Mouse (Mus musculus) right cerebral cortex, postnatal 4 days (tissue): Measurements from ENCODE around the gene Sema3a.
"Not testable (repeated sequence)": the region's sequence is repeated elsewhere in the genome, so short reads cannot be mapped to it uniquely, and the experiment has no call there.

Source experiments
- DNase-seq: peaks from one replicate; pipeline ENCODE4 v3.0.0-alpha.2; 2022

Sema3a gene

DNA sequence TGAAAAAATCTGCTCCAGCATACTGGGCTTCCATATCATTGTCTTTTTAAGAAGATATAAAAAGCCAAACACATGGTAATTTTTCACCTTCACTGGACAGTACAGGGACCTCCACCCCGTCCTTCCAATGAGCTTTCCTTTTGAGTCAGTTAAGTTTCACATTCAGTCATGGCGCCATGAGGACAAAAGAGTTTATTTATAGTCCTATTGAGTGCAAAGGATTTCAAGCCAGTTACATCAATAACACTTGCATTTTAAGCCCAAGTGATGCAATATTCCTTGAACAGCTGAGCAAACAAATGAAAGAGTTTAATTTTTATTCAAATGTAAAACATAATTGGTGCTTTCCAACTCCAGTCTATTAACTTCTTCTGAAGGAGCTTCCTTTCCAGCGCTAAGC lies 448.7 kb downstream of the Sema3a start:
- DNase-seq = no peak

DNA sequence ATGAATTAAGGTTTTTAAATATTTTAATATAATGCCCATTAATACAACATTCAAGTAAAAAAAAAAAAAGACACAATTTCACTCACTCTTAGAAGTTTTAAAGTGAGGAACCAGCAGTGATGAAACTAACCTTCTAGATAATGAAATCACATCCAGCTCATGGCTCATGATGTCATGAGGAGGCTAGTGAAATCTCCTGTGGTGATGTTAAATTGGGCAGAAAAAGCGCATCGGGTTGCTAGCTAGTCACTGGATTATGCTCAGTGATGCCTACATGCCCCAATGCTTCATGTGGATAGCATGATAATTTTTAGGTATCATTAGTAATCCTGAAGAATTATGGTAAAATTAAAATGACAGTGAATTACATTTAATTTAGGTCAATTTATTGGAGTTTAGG lies 453.9 kb downstream of the Sema3a start:
- DNase-seq = no peak

DNA sequence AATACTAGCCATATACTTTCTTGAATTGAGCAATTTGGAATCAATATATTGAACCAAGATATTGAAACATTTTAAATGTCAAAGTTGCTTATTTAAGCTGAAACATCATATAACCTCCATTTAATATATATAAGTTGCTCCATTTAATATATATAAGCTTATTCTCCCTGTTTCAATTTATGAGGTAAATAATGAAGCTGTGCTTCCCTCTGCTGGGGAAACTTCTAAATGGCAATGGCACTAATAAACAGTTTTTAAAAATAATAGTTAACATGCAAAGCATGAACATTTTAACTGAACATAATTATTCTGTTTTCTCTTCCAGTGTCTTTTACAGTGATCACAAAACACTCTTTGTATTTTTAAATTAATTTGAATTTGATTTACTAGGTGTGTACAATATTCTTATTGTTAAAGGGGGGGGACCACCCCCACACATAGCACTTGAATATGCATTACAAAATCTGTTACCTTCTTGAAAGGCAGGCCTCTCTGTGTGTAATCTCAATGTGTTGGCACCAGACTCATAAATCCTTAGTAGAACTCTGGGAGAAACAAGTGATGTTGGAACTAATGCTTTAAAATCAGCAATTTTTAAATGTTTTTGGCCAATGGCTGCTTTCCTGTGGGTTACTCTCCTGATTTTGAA lies 460.5 kb downstream of the Sema3a start:
- DNase-seq = peak; percentile 5

DNA sequence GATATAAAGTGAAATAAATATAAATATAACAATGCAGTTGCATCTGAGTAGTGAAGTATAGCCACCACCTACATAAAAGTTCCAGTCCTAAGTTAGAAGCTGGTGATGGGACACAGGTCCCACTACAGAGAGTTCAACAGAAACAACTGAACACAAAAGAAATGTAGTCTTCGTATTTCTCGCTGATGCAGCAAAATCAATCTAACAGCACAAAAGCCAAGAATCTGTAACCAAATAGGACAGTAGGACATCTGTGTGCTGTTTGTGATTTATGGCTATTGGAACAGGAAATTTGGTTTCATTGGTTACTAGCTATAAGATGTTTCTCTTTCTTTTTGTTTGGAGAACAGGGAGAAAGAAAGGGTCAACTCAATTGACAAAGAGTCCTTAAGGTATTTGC lies 469.2 kb downstream of the Sema3a start:
- no peak for DNase-seq

DNA sequence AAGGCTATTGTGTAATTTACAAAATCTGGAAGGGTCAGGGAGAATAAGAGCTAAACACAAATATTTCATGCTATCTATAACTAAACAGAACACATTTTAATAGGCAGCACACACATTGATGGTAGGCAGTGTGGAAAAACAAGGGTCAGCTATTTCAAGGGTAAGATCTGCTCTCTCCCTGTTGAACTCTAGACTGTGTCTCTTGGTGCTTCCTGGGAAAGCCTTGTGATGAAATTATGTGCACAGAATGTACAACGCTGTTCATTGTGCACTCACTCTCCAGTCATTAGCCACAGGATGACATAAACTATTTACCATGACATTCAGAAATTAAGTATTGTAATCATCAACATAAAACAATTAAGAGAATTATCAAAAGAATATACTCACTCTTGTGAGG lies 486.4 kb downstream of the Sema3a start:
- DNase-seq = no peak

DNA sequence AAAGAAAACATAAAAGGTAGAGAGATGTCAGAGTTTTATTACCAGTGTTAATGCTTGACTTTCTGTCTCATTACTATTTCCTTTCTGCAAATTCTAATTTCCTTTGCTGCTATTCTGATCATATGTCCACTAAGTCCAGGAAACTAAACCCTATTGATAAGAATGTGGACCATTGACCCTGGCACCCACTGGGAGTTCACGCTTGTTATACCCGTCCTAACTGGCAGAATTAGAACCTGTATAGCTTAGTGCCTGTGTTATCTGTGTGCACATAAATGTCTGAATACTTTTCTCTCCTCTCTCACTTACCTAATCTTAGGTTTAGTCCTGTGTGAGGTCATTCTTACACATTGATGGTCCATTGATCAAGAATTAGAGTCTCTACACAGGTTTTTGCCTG lies 486.9 kb downstream of the Sema3a start:
- DNase-seq = no peak

DNA sequence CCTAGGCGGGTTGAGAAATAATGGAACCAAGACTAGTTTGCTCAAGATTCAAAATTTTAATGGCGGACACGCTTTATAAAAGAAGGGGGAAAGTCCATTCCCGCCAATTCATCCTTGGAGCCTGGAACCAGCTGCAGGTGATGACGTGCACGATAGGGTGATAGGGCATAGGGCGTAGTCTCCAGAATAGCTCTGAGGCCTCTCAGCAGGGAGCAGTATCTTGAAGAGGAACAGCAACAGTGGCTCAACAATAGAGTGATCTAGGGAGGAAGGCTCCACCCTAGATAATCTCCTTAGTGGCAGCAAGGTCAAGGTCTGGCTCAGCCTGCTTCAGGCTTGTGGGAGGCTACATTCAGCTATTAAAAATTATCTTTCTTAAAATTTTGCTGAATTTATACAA lies 489.4 kb downstream of the Sema3a start:
- not testable (repeated sequence) for DNase-seq

DNA sequence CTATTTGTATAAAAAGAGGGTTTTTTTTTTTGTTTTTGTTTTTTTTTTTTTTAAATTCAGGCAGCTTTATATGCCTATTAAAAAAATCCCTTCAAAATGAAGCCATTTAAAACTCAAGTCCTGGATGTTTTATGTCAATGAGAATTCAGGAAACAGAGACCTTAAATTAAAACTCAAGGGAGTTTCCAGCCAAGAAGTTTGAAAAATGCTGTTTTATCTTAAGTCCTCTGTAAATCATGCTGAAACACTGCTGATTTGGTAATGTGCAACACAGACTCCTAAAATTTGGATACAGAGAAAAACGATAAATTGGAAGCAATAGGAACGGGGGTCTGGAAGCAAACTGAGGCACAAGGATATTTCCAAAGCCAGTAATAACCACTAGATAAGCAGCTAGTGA lies 490.7 kb downstream of the Sema3a start:
- DNase-seq = no peak

DNA sequence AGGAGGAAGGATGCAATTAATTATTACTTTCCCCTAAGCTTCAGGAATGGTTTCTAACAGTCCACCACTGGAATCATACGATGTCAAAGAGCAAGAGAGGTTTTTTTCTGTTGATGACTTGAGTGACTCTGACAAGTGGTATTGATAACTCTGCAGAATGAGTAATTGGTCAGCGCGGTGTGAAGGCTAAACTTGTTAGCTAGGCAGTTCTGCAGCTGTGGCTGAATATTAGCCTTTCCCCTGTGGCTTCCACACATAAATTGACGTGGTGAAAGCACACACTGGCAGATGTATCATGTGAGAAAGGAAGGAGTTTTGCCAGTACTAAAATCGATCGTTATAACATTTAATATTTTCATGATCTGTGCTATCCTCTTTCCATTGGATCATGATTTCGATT lies 497.4 kb downstream of the Sema3a start:
- DNase-seq = no peak

DNA sequence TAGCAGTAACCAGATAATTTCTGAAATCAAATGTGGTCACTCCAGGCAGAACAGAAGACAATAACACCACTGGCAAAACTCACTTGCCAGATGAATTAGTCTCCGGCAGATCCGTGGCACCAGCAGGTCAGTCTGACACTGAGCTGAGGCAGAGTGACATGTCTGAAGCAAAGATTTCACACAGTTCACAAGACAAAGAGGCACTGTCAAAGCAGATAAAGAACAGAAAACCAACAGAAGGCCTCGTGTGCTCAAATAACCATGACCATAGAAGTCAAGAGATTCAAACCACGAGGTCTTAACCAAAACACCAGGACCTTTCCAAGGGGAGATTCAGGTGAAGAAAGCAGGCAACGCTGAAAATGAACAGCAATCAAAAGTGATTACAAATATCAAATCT lies 499.5 kb downstream of the Sema3a start:
- no peak for DNase-seq

DNA sequence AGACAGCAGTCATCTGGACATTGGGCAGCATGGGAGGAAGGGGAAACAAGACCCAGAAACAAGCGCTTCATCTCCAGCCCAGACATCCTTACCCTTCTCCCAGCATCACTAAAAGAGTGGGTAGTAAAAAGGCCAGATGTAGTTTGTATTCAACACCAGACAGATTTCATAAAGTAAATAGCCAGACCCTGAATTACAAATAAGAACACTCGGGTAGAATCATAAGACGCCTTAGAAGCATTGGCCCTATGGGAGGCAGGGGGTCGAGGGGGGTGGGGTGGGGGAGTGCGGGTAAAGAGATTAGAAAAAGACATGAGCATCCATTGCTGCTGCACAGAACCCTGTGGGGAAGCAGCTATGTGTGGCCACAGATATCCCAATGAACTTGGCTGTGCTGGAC lies 500.9 kb downstream of the Sema3a start:
- DNase-seq = no peak

DNA sequence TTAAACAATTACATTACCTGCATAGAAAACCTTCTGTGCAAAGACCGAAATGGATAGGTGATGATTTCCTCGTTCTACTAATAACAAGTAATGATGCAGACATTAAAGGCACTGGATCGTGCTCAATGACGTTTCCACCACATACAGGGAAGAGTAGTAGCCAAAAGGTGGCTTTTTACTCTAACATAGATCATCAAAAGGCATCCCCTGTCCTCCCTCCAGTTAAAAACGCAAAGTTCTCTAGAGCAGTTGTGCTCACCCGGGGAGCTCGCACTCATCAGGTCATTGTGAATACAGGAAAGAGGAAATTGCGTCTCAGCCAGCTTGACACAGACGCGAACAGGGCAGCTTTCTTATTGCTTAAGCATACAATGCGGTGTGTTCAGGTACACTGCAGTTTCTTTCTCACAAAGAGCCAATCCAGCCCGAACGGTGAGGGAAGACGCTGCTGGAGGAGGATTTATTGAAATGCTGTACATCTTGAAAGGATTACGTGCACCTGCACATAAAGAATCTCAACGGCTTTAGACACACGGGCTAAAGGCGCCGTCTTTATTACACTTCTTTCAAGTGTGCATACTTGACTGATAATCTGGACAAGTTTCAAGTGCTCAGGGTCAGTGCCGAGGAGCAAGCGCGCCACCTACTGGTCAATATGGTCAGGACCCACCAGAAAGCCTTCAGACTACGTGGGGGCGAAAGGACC lies 503.5 kb downstream of the Sema3a start:
- DNase-seq = peak; percentile 89

DNA sequence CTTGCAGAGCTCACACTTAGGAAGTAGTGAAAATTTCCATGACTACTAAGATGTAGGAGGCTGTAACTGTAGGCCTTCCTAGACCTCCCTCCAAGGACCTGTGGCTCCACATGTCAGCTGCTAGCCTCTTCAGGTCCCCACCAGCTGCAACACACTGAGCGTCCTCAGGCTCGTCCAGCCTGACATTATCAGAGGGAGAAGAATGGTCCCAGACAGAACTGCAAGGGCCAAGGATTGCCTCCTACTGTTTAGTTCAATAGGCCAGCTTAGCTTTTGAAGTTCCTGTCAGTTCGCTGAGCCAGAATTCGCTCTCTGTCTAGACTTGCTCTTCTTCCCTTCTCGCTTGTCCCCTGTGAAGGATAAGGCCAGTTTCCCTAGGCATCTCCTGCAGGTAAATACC lies 504.7 kb downstream of the Sema3a start:
- no peak for DNase-seq

DNA sequence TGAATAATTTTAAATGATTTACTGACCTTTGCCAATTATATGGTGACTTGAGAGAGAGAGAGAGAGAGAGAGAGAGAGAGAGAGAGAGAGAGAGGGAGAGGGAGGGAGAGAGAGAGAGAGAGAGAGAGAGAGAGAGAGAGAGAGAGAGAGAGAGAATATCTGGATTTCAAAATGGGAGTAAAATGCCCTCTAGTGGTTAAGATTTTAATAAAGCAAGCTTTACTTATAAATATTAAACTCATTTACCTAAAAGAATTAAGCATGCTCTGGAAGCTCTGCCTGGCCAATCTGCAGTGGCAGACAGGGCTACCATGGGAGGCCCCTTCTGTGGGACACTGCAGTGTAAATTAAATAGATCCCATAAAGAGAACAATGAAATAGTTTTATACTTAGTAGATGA lies 505.5 kb downstream of the Sema3a start:
- DNase-seq = no peak

DNA sequence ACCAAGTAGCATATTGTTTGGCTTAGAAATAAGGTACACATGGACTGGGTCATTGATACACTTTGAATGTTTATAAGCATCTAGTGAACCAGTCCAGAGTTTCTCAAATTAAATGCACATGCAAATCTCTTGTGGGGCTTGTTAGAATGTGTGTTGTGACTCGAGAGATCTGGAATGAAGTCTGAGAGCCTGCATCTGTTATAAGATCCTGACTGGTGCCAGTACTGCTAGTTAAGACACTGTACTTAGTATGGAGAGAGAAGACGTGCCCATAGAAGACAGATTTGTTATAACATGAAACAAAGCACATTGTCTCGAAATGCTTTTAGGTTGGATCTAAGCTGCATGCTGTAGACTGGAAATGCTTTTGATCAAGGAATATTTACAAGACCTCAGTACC lies 511.0 kb downstream of the Sema3a start:
- no peak for DNase-seq
